Mouse (Mus musculus) regulatory T cell (primary cell): ENCODE measurements around the gene Arhgap15.

Experiments
- in situ Hi-C: fragments of 300-600 bp; cut with MboI, MseI; formaldehyde crosslinking; loops from one replicate; pipeline ENCODE4 v1.15.1; 2025; ENCODE audit warnings: high pct_unique_total_duplicates

Arhgap15 gene

GRCm38 (mm10) chr2:44104282-44105197, 355.9 kb downstream of the Arhgap15 start:
- in situ Hi-C loops, result no loop called here

- in situ Hi-C loops, result no loop called here
These were observed 356.6 kb downstream of the Arhgap15 start for GRCm38 (mm10) chr2:44105198-44105555.

GRCm38 (mm10) chr2:44106359-44106758, 357.7 kb downstream of the Arhgap15 start:
- in situ Hi-C loops, result no loop called here

- in situ Hi-C loops, result no loop called here
These were observed 362.7 kb downstream of the Arhgap15 start for GRCm38 (mm10) chr2:44111276-44111675.

- in situ Hi-C loops, result no loop called here
These were observed 364.6 kb downstream of the Arhgap15 start for GRCm38 (mm10) chr2:44112990-44113798.

GRCm38 (mm10) chr2:44114296-44114695, 365.7 kb downstream of the Arhgap15 start:
- in situ Hi-C loops, result no loop called here

- in situ Hi-C loops, result no loop called here
These were observed 372.5 kb downstream of the Arhgap15 start for GRCm38 (mm10) chr2:44121162-44121561.

- in situ Hi-C loops, result no loop called here
These were observed 374.6 kb downstream of the Arhgap15 start for GRCm38 (mm10) chr2:44123246-44123645.

GRCm38 (mm10) chr2:44124093-44124492, 375.5 kb downstream of the Arhgap15 start:
- in situ Hi-C loops, result no loop called here

- in situ Hi-C loops, result no loop called here
These were observed 376.1 kb downstream of the Arhgap15 start for GRCm38 (mm10) chr2:44124683-44125082.

- in situ Hi-C loops, result no loop called here
These were observed 377.5 kb downstream of the Arhgap15 start for GRCm38 (mm10) chr2:44126044-44126695.

GRCm38 (mm10) chr2:44129533-44129932, 380.9 kb downstream of the Arhgap15 start:
- in situ Hi-C loops, result no loop called here

GRCm38 (mm10) chr2:44131271-44131670, 382.6 kb downstream of the Arhgap15 start:
- in situ Hi-C loops, result no loop called here

- in situ Hi-C loops, result no loop called here
These were observed 386.2 kb downstream of the Arhgap15 start for GRCm38 (mm10) chr2:44134796-44135195.

- in situ Hi-C loops, result no loop called here
These were observed 391.8 kb downstream of the Arhgap15 start for GRCm38 (mm10) chr2:44140455-44140854.

GRCm38 (mm10) chr2:44142152-44142551, 393.5 kb downstream of the Arhgap15 start:
- in situ Hi-C loops, result no loop called here

GRCm38 (mm10) chr2:44142611-44143010, 394.0 kb downstream of the Arhgap15 start:
- in situ Hi-C loops, result no loop called here

GRCm38 (mm10) chr2:44146124-44146981, 397.7 kb downstream of the Arhgap15 start:
- in situ Hi-C loops, result no loop called here

GRCm38 (mm10) chr2:44147486-44147885, 398.9 kb downstream of the Arhgap15 start:
- in situ Hi-C loops, result no loop called here

GRCm38 (mm10) chr2:44147971-44148370, 399.3 kb downstream of the Arhgap15 start:
- in situ Hi-C loops, result no loop called here

GRCm38 (mm10) chr2:44148550-44149100, 400.0 kb downstream of the Arhgap15 start:
- in situ Hi-C loops, result no loop called here
